ENCODE assay signal across 8 mouse cellular contexts in genomic region chr5:114897374-114897793, GRCm38 (mm10). TPM values are rescaled to one million over a fixed set of nuclear protein-coding genes. Genes with fewer than 3 reads are reported as not detected.
A peak's percentile ranks its signal among the peaks of the same experiment; 100 is the strongest.
DNase-seq lines count a peak whose midpoint lies in the region; ATAC-seq lines count a peak whose summit lies in the region.

No protein-coding gene starts in this region.

- H3K4me2 ChIP-seq in intestine, embryonic 14.5 days (ENCODE audit: low read length) = peak overlapping the region; percentile 32
- H3K4me2 ChIP-seq in liver, embryonic 16.5 days (ENCODE audit: low read depth, low read length) = peak overlapping the region; percentile 22; the same call in 1 of the 2 replicates

- 11% methylated on average over 7 of the region's 7 CpGs for WGBS in intestine, embryonic 14.5 days
- 4% methylated on average over 7 of the region's 7 CpGs for WGBS in liver, embryonic 16.5 days (ENCODE audit: insufficient replicate concordance)

- no peak overlapping the region; the same call in 1 of the 2 replicates for H3K27ac ChIP-seq in intestine, embryonic 14.5 days (ENCODE audit: low read depth)
- no peak overlapping the region for H3K27ac ChIP-seq in liver, embryonic 16.5 days (ENCODE audit: low read length)

- no peaks in the 10 kb centered on the region for H3K36me3 ChIP-seq in intestine, embryonic 14.5 days (ENCODE audit: control insufficient read depth, insufficient read depth, low read length)
- H3K36me3 ChIP-seq in liver, embryonic 16.5 days (ENCODE audit: control insufficient read depth, insufficient read depth) = no peaks in the 10 kb centered on the region

- H3K27me3 ChIP-seq in intestine, embryonic 14.5 days (replicated peaks; ENCODE audit: control insufficient read depth, insufficient read depth, low read length) = no peaks in the 10 kb centered on the region
- H3K27me3 ChIP-seq in liver, embryonic 16.5 days (ENCODE audit: control insufficient read depth, insufficient read depth, low read depth, low read length) = no peaks in the 10 kb centered on the region

- no peak overlapping the region for H3K9ac ChIP-seq in intestine, embryonic 14.5 days (ENCODE audit: low read length)
- no peak overlapping the region for H3K9ac ChIP-seq in liver, embryonic 16.5 days (ENCODE audit: low read depth, low read length)

- H3K4me1 ChIP-seq in intestine, embryonic 14.5 days (replicated peaks; ENCODE audit: control insufficient read depth, insufficient read depth, low read length) = no peaks in the 10 kb centered on the region
- no peaks in the 10 kb centered on the region for H3K4me1 ChIP-seq in liver, embryonic 16.5 days (ENCODE audit: control insufficient read depth, low read depth, low read length)

- ATAC-seq in intestine, embryonic 14.5 days (replicated peaks; ENCODE audit: low FRiP score, low TSS enrichment, low read depth) = no peak
- ATAC-seq in liver, embryonic 16.5 days (ENCODE audit: low read depth) = no peak

- DNase-seq in urinary bladder, postnatal 25 days (ENCODE audit: low spot score) = peak; percentile 8
- DNase-seq in urinary bladder, postnatal 14 days (ENCODE audit: low spot score) = no peak
- DNase-seq in gastrocnemius, postnatal 25 days = peak; percentile 14
- DNase-seq in intestine, embryonic 14.5 days (ENCODE audit: low spot score) = peak; percentile 64
- peak; percentile 18 for DNase-seq in ovary, postnatal 36 days (ENCODE audit: low spot score)
- DNase-seq in layer of hippocampus, postnatal 14 days (ENCODE audit: low spot score in 2 of 2) = no peak
- DNase-seq in yolk sac, embryonic 10.5 days (ENCODE audit: low spot score) = no peak

- peak overlapping the region; percentile 12 for H3K4me3 ChIP-seq in intestine, embryonic 14.5 days (ENCODE audit: low read depth, low read length)
- no peak overlapping the region for H3K4me3 ChIP-seq in liver, embryonic 16.5 days (ENCODE audit: low read depth, low read length)

- no peaks in the 10 kb centered on the region for H3K9me3 ChIP-seq in intestine, embryonic 14.5 days (ENCODE audit: control insufficient read depth, low read length)
- H3K9me3 ChIP-seq in liver, embryonic 16.5 days (replicated peaks; ENCODE audit: control insufficient read depth, low read length) = no peaks in the 10 kb centered on the region

RNA-seq across cellular contexts. Expression of gene Oasl2, which starts 0.6 kb away (rescaled TPM):
- total RNA-seq in gastrocnemius, postnatal 25 days (2021) = 1 to 10 TPM; 1.0 to 1.5 TPM
- 5.1 and 8.3 TPM in 2 replicates for polyA plus RNA-seq in intestine, embryonic 14.5 days (2014; fragmentation: Nextera tagmentation; extraction: Ambion mirVana)
- 2.2 and 2.6 TPM in 2 replicates for polyA plus RNA-seq in liver, embryonic 16.5 days (2015; fragmentation: Nextera tagmentation; extraction: Ambion mirVana)
- 1 to 10 TPM in 1 of 2 experiments, under 1 TPM in 1; 0.64 to 1.4 TPM for total RNA-seq in layer of hippocampus, postnatal 14 days (2021)

RNA-seq across cellular contexts. Expression of gene Oasl1, which starts 25.7 kb away (rescaled TPM):
- under 1 TPM; 0.38 to 0.51 TPM for total RNA-seq in gastrocnemius, postnatal 25 days (2021)
- 1.7 and 2.3 TPM in 2 replicates for polyA plus RNA-seq in intestine, embryonic 14.5 days (2014; fragmentation: Nextera tagmentation; extraction: Ambion mirVana)
- 0.26 and 0.61 TPM in 2 replicates for polyA plus RNA-seq in liver, embryonic 16.5 days (2015; fragmentation: Nextera tagmentation; extraction: Ambion mirVana)
- total RNA-seq in layer of hippocampus, postnatal 14 days (2021) = not detected

RNA-seq across cellular contexts. Expression of gene Gm9936, which starts 38.9 kb away (rescaled TPM):
- total RNA-seq in gastrocnemius, postnatal 25 days (2021) = not detected
- 0.13 and 0.38 TPM in 2 replicates for polyA plus RNA-seq in intestine, embryonic 14.5 days (2014; fragmentation: Nextera tagmentation; extraction: Ambion mirVana)
- 0.02 TPM in 1 of 2 replicates, not detected in the other for polyA plus RNA-seq in liver, embryonic 16.5 days (2015; fragmentation: Nextera tagmentation; extraction: Ambion mirVana)
- total RNA-seq in layer of hippocampus, postnatal 14 days (2021) = under 1 TPM; 0.88 to 0.97 TPM

RNA-seq across cellular contexts. Expression of gene 4930519G04Rik, which starts 43.9 kb away (rescaled TPM):
- total RNA-seq in gastrocnemius, postnatal 25 days (2021) = not detected
- polyA plus RNA-seq in intestine, embryonic 14.5 days (2014; fragmentation: Nextera tagmentation; extraction: Ambion mirVana) = 0.08 TPM in 1 of 2 replicates, not detected in the other
- polyA plus RNA-seq in liver, embryonic 16.5 days (2015; fragmentation: Nextera tagmentation; extraction: Ambion mirVana) = not detected in 2 replicates
- not detected for total RNA-seq in layer of hippocampus, postnatal 14 days (2021)

RNA-seq across cellular contexts. Expression of gene 2210016L21Rik, which starts 44.6 kb away (rescaled TPM):
- 10 to 100 TPM; 25.3 to 26.9 TPM for total RNA-seq in gastrocnemius, postnatal 25 days (2021)
- 45.2 and 57.7 TPM in 2 replicates for polyA plus RNA-seq in intestine, embryonic 14.5 days (2014; fragmentation: Nextera tagmentation; extraction: Ambion mirVana)
- polyA plus RNA-seq in liver, embryonic 16.5 days (2015; fragmentation: Nextera tagmentation; extraction: Ambion mirVana) = 9.8 and 10.2 TPM in 2 replicates
- 100 to 1,000 TPM; 187 to 201 TPM for total RNA-seq in layer of hippocampus, postnatal 14 days (2021)

Comparison
In these comparisons a context has a peak if more than half of its experiments do, and no peak if none do; other contexts are left out.
1. DNase-seq: peak in urinary bladder, postnatal 25 days (single experiment), gastrocnemius, postnatal 25 days (single experiment), intestine, embryonic 14.5 days (single experiment) and ovary, postnatal 36 days (single experiment); none in urinary bladder, postnatal 14 days (single experiment), layer of hippocampus, postnatal 14 days (0 of 2) and yolk sac, embryonic 10.5 days (single experiment).